Mouse (Mus musculus) heart, adult 2 months (tissue): ENCODE measurements around the gene Rfx5. TPM values are rescaled to one million over a fixed set of nuclear protein-coding genes. Genes with fewer than 3 reads are reported as not detected.

Source experiments
- DNase-seq, 2 experiments: peaks; one replicate each; pipeline ENCODE4 v3.0.0; 2021
- H3K27ac ChIP-seq: fragments of 200-600 bp; 2 replicates; pipeline ENCODE4 v1.8.1; 2022
- H3K27me3 ChIP-seq: fragments of 200-500 bp; 2 replicates; pipeline ENCODE4 v1.6.1; 2012; ENCODE audit warnings: mild to moderate bottlenecking, low read length, inconsistent platforms, mixed read lengths; ENCODE audit not compliant: control insufficient read depth, insufficient read depth
- H3K36me3 ChIP-seq: fragments of 200-500 bp; 2 replicates; pipeline ENCODE4 v1.6.1; 2012; ENCODE audit warnings: low read length, inconsistent platforms; ENCODE audit not compliant: control insufficient read depth, insufficient read depth
- H3K4me1 ChIP-seq: fragments of 200-500 bp; 2 replicates; pipeline ENCODE4 v1.6.1; 2011; ENCODE audit warnings: low read length; ENCODE audit not compliant: control insufficient read depth, insufficient read depth
- H3K4me3 ChIP-seq: fragments of 200-600 bp; 2 replicates; pipeline ENCODE4 v1.8.1; 2022
- H3K79me2 ChIP-seq: fragments of 200-500 bp; replicated peaks from 2 replicates; pipeline ENCODE4 v1.6.1; 2012; ENCODE audit warnings: mild to moderate bottlenecking, inconsistent platforms, low read length, moderate library complexity, mixed read lengths; ENCODE audit not compliant: control insufficient read depth, insufficient read depth
- H3K9ac ChIP-seq: fragments of 200-500 bp; 2 replicates; pipeline ENCODE4 v1.6.1; 2012; ENCODE audit warnings: low read depth, mild to moderate bottlenecking, control low read depth, inconsistent platforms, low read length, mixed read lengths
- CTCF ChIP-seq: fragments of 200-600 bp; IDR thresholded peaks from 2 replicates; pipeline ENCODE4 v1.8.1; 2022; ENCODE audit warnings: antibody characterized with exemption, mild to moderate bottlenecking, moderate library complexity
- EP300 ChIP-seq: fragments of 200-500 bp; IDR thresholded peaks from 2 replicates; pipeline ENCODE4 v1.6.1; 2011; ENCODE audit warnings: low read depth, low read length, control low read depth; ENCODE audit not compliant: insufficient read depth
- POLR2A ChIP-seq: fragments of 200-500 bp; IDR thresholded peaks from 2 replicates; pipeline ENCODE4 v1.6.1; 2011; ENCODE audit warnings: mild to moderate bottlenecking, low read depth, low read length, control low read depth; ENCODE audit not compliant: insufficient read depth
- WGBS: fragments of 180-500 bp; shearing (Covaris S2); methylation state at CpG from one replicate; pipeline ENCODE4 v1.1.7; 2018; 5-methylcytosine and 5-hydroxymethylcytosine counted together
- intact Hi-C: fragments of 180-260 bp; cut with DNase I; formaldehyde crosslinking; loops from one replicate; pipeline ENCODE4 v1.15.1; 2025
- polyA plus RNA-seq: library from polyadenylated mRNA; depleted of rRNA; stranded (reverse); fragments of >200 nt; gene quantifications from 2 replicates; pipeline ENCODE4 v1.2.3, GENCODE M21; 2012
- total RNA-seq, 2 experiments: library from RNA; stranded (reverse); gene quantifications; 2 replicates each; pipeline ENCODE4 v1.2.3; 2021

Rfx5 gene
- total and polyA plus RNA-seq, 3 experiments = 5.6 to 8.0 (median 6.6) TPM

DNA sequence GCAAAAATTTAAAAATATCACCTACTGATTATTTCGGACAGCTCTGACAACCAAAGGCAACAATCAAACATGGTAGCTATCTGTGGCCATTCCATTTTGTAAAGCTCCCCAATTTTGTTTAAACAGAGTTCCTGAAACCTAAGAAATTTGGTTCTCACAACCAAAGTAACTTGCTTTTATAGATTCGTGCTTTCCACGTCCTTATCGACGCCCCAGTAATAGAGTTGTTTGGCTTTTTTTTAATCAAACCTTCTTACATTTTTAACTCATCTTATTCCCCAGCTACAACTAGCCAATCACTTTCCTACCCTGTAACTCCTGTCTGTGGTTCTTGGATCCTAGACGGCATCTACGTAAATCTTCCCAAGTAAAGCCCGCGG, 501 bp upstream of the Rfx5 start:
- no peaks in the 10 kb centered on the region for H3K36me3 ChIP-seq
- peak overlapping the region; percentile 87 for H3K27ac ChIP-seq
- TF ChIP-seq POLR2A = no peak
- TF ChIP-seq EP300 = no peak
- no peak for TF ChIP-seq CTCF
- DNase-seq = no peak
- no peaks in the 10 kb centered on the region for H3K79me2 ChIP-seq
- no peaks in the 10 kb centered on the region for H3K27me3 ChIP-seq
- H3K4me3 ChIP-seq = peak overlapping the region; percentile 61
- H3K9ac ChIP-seq = peak overlapping the region; percentile 43
- intact Hi-C loops = no loop called here
- no peaks in the 10 kb centered on the region for H3K4me1 ChIP-seq
- 10% methylated on average over 9 of the region's 9 CpGs for WGBS

GRCm38 (mm10) chr3:94958295-94958694, 4.4 kb downstream of the Rfx5 start:
- 88% methylated on average over 8 of the region's 8 CpGs for WGBS
- Histone ChIP-seq H3K36me3 (no peaks in the 10 kb centered on the region), H3K79me2 (no peaks in the 10 kb centered on the region), H3K27ac (no peak overlapping the region), H3K4me3 (no peak overlapping the region), H3K4me1 (peaks cover 1% of the 10 kb centered on the region; the same call in 1 of the 2 replicates), H3K9ac (no peak overlapping the region), H3K27me3 (no peaks in the 10 kb centered on the region)
- intact Hi-C loops = no loop called here
- no peak for DNase-seq
- TF ChIP-seq CTCF (no peak), EP300 (no peak), POLR2A (no peak)

DNA sequence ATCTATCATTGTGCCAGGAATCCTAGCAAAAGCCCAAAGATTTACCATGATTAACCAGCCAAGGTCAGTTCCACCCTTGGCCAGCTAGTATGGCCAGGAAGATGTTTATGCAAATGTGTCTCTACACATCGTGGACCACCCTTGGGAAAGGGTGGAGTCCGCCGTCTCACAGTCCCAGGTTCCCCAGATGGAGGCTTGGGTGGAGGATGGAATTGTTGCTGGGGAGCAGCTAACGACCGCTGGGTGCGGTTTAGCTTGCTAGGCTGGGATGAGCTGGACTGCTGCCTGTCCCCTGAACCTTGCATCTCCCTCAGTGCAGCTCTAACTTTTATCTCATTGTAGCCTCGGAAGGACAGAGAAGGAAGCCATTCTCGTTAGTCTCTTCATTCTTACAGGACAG, 6.0 kb downstream of the Rfx5 start:
- H3K9ac ChIP-seq = no peak overlapping the region
- no peaks in the 10 kb centered on the region for H3K36me3 ChIP-seq
- no peaks in the 10 kb centered on the region for H3K27me3 ChIP-seq
- intact Hi-C loops = no loop called here
- H3K4me1 ChIP-seq = peaks cover 1% of the 10 kb centered on the region; the same call in 1 of the 2 replicates
- H3K79me2 ChIP-seq = no peaks in the 10 kb centered on the region
- no peak for TF ChIP-seq POLR2A
- TF ChIP-seq EP300 = no peak
- no peak for TF ChIP-seq CTCF
- H3K27ac ChIP-seq = no peak overlapping the region
- DNase-seq = no peak
- no peak overlapping the region for H3K4me3 ChIP-seq
- 25% methylated on average over 8 of the region's 8 CpGs for WGBS

GRCm38 (mm10) chr3:94960322-94960721, 6.4 kb downstream of the Rfx5 start:
- no peak for DNase-seq
- 42% methylated on average over 5 of the region's 5 CpGs for WGBS
- H3K4me3 ChIP-seq = no peak overlapping the region
- no peaks in the 10 kb centered on the region for H3K36me3 ChIP-seq
- peaks cover 1% of the 10 kb centered on the region; the same call in 1 of the 2 replicates for H3K4me1 ChIP-seq
- H3K27ac ChIP-seq = no peak overlapping the region
- no peak overlapping the region for H3K9ac ChIP-seq
- H3K27me3 ChIP-seq = no peaks in the 10 kb centered on the region
- H3K79me2 ChIP-seq = no peaks in the 10 kb centered on the region
- no peak for TF ChIP-seq POLR2A
- intact Hi-C loops = no loop called here

- 91% methylated on average over 1 of the region's 1 CpGs for WGBS
- Histone ChIP-seq H3K36me3 (no peaks in the 10 kb centered on the region), H3K4me1 (0 out of 2 replicates have a peak, but pooled peaks cover 1% of the 10 kb centered on the region), H3K4me3 (no peak overlapping the region), H3K79me2 (no peaks in the 10 kb centered on the region), H3K27me3 (no peaks in the 10 kb centered on the region), H3K27ac (no peak overlapping the region), H3K9ac (no peak overlapping the region)
- no peak for DNase-seq
- TF ChIP-seq EP300 (no peak), POLR2A (no peak), CTCF (no peak)
- intact Hi-C loops = no loop called here
Observed at GRCm38 (mm10) chr3:94964989-94965388, 11.1 kb downstream of the Rfx5 start.

- Histone ChIP-seq H3K27ac (no peak overlapping the region), H3K9ac (no peak overlapping the region), H3K4me3 (no peak overlapping the region), H3K79me2 (no peaks in the 10 kb centered on the region), H3K27me3 (no peaks in the 10 kb centered on the region), H3K4me1 (no peaks in the 10 kb centered on the region), H3K36me3 (no peaks in the 10 kb centered on the region)
- intact Hi-C loops = no loop called here
- TF ChIP-seq POLR2A (no peak), EP300 (no peak), CTCF (no peak)
- DNase-seq = no peak
- 70% methylated on average over 1 of the region's 1 CpGs for WGBS
Observed at GRCm38 (mm10) chr3:94965878-94966277, 12.0 kb downstream of the Rfx5 start.
